Mouse (Mus musculus) ES-E14 (cell line): Measurements from ENCODE around the gene Scfd2.

Source experiments
- CHD2 ChIP-seq: IDR thresholded peaks from 2 replicates; pipeline ENCODE4 v1.6.1; 2014; ENCODE audit warnings: mild to moderate bottlenecking, low read depth, low read length, inconsistent platforms
- MAFK ChIP-seq: IDR thresholded peaks from 2 replicates; pipeline ENCODE4 v1.6.1; 2014; ENCODE audit warnings: mild to moderate bottlenecking, low read depth, low read length, inconsistent platforms; ENCODE audit not compliant: insufficient read depth

- TF ChIP-seq MAFK, result no peak
- TF ChIP-seq CHD2, result no peak
Observed at GRCm38 (mm10) chr5:74256705-74257104, 274.9 kb downstream of the Scfd2 start.
